Mouse (Mus musculus) thymus, postnatal 25 days (tissue): ENCODE results near the gene Galnt2.

ENCODE experiments used
- DNase-seq: peaks from one replicate; pipeline ENCODE4 v3.0.0; 2022

The Galnt2 gene

GRCm38 (mm10) chr8:124330433-124330832 lies 99.2 kb downstream of the Galnt2 start:
- DNase-seq = no peak

- DNase-seq = no peak
Observed at GRCm38 (mm10) chr8:124331094-124331493, 99.9 kb downstream of the Galnt2 start.

DNA sequence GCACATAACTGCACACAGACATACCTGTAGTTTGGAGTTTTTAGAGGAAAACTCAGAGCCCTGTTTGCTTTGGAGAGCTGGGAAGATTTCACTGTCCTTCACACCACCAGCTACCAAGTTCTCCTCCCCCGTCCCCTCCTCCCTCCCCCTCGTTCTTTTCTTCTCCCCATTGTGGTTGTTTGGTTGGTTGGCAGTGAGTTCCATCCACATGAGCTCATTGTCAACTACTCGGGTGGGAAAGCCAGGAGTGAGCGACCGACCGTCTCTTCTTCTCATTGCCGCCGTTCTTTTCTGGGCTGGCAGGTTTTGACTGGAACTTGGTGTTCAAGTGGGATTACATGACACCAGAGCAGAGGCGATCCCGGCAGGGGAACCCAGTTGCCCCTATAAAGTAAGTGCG lies 100.5 kb downstream of the Galnt2 start:
- no peak for DNase-seq

- DNase-seq = no peak
Observed at GRCm38 (mm10) chr8:124336302-124336701, 105.1 kb downstream of the Galnt2 start.

GRCm38 (mm10) chr8:124339742-124340141 lies 108.6 kb downstream of the Galnt2 start:
- DNase-seq = no peak

- DNase-seq = no peak
Observed at GRCm38 (mm10) chr8:124340360-124341068, 109.3 kb downstream of the Galnt2 start.

- no peak for DNase-seq
Observed at GRCm38 (mm10) chr8:124343151-124343550, 112.0 kb downstream of the Galnt2 start.

- DNase-seq = peak; percentile 39
Observed at GRCm38 (mm10) chr8:124343991-124344390, 112.8 kb downstream of the Galnt2 start.

DNA sequence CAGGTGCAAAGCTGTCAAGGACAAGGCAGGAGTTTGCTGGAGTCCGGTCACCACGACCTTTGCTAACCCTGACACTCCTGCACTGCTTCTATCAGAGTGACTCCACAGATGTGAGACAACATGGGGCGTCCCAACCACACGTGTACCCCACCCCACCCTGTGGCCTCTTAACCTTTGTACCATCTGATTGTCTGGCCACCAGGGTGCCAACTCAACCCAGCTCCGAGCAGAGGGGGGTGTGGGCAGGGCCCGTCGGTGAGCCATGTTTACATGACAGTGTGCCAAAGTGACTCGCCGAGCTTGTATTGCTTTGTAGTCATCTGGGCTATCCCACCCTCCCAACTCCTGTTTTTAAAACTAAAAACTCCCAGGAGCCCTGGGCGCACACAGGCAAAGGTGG lies 113.9 kb downstream of the Galnt2 start:
- no peak for DNase-seq

DNA sequence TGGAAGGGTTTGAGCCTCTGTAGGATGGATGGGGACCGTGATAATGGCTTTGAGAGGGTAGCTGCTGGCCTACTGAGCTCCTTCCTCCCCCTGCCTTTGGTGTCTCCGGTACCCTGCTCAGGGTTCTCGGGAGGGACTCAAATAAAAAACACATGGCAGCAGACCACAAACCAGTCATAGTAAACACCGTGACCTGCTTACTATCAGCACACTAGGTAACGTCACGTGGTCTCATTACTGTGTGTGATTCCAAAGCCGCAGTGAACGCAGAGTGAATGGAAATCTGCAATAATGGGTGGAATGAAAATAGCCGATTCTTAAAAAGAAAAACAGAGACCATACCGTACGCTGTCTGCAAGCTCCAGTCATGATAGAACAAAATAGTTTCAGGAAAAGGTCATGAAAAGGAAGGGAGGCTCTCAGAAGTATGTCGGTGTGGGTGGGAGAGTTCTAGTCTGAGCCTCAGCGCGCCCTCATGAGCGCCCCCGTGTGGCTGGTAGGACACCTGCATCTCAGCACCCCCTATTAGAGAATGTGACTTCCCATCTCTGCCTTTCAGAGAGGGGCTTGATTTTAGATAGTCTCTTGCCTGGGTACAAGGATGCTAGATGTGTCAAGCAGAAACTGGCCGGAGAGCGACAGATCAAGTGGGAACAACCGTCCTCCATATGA lies 115.8 kb downstream of the Galnt2 start:
- peak; percentile 73 for DNase-seq

DNA sequence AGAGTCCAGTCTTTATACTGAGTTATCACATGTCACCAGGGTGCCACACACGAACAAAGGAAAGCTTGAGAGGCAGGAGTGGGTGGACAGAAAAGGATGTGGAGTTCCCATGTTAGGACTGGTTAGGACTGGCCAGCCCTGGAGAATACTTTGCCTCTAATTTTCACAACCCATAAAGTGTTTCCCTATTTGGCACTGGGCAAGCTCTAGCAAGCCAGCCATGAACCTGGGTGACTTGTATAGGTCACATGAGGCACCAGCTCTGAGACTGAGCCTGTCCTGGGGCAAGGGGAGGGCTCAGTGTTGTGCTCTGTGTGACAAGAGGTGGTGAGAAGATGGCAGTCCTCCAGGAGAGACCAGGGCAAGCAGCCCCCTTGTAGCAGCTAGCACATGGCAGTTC lies 116.9 kb downstream of the Galnt2 start:
- DNase-seq = no peak

DNA sequence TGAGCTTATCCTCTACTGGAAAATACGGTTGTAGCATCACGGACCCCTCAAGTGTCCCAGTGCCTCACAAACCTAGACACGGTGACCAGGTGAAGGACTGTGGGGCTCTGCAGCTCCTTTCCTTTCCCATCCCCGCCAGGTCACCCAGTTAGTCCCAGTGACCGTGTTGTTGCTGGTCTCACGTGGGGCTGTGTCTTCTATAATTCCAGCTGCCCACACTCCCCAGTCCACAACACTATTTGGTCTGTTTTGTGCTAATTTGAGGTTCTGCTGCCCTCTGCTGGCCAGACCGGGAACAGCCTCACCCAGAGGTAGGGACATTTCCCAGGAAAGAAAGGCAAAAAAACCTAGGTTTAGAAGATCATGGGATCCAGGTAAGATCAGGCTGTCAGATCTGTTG lies 118.5 kb downstream of the Galnt2 start:
- DNase-seq = peak; percentile 78

DNA sequence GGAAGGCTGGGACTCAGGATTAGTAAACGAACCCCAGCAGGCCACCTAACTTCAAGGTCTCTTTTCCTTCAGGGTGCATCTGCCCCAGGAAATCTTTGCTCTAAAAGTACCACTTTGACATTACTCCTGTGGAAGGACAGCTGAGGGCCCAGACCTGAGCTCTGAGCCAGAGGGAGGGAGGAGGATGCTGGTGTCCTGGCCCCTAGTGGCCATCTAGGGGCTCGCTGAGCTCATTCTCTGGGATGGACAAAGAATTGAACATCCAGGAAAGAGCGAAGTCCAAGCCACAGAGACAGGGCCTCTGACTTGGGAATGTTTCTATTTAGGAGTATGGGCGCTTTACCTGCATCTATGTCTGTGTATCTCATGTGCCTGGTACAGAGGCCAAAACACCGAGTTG lies 120.4 kb downstream of the Galnt2 start:
- no peak for DNase-seq

DNA sequence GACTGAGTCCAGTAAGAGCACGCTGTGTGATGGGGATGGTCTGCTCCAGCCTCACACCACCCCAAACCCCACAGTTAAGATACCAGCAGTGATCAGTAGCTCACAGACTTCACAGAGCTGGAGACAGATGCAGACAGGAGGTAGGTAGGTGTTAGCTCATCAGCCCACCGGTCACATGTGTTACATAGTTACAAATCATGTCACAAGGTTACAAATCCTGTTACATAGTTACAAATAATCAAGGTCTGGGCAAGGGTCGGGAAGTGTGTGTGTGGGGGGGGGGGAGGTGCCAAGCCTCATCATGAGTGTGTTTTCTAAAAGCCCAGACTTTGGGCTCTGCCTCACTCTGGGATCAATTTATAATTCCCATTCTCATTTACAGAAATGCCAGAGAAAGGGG lies 129.7 kb downstream of the Galnt2 start:
- no peak for DNase-seq

DNA sequence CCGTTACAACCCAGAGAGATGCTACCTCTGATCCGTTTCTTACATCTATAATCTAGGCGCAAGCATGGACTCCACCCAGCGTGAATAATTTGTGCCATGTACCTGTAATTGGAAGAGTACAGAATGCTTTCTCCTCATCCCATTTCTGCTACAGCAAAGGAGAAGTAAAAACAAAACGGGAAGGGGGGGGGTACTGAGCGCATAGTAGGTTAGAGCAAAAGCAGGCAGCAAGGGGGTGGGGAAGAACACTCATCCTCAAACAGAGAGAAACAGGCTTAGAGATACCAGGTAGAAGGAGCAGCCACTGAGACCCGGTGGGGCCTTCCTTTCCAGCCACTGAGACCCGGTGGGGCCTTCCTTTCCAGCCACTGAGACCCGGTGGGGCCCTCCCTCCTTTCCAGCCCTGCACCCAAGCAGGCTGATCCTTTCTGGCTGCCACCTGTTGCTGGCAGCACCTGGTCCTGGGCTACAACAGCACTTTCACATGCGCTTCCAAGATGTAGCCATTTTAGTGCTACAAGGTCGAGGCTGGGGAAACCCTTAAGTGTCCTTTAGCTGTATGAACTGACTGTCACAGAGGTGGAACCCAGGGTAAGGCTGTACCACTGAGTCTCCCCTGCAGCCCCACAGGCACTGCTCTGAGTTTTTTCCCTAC lies 130.7 kb downstream of the Galnt2 start:
- no peak for DNase-seq

DNA sequence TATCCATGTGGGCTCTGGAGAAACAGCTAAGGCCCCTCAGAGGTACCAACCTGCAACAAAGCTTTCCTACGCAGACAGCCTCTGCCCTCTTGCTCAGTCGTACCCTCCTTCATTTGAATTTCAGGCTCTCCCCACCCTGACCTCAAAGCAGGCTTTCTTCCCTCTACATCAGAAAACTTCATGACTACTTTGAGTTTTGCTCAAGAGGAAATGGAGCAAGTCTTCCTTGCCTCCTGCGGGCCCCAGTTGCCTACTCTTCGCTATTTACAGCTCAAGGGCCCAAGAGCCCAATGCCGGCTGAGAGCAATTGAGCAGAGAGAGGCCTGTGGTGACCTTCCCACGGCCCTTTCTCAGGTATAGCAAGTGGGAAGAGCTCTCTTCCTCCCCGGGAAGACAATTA lies 131.4 kb downstream of the Galnt2 start:
- no peak for DNase-seq

- DNase-seq = no peak
Observed at GRCm38 (mm10) chr8:124363337-124363736, 132.1 kb downstream of the Galnt2 start.

DNA sequence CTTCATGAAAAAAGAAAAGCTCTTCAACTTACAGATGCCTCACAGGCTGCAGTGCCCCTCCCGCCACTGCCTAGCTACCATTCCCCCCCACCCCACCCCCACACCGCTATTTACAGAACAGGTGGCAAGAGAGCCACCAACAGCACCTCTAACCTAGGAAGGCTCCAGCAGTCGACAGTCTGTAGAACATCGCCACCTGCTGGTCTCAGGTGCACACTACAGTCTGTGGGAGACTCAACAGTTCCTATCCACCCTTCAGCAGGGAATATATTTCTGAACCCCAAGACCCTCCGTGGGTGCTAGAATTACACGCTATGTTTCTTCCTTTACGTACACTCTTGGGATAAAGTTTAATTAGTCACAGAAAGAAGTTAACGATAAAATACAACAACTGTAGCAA lies 137.0 kb downstream of the Galnt2 start:
- peak; percentile 78 for DNase-seq

GRCm38 (mm10) chr8:124370422-124371183 lies 139.4 kb downstream of the Galnt2 start:
- DNase-seq = no peak

DNA sequence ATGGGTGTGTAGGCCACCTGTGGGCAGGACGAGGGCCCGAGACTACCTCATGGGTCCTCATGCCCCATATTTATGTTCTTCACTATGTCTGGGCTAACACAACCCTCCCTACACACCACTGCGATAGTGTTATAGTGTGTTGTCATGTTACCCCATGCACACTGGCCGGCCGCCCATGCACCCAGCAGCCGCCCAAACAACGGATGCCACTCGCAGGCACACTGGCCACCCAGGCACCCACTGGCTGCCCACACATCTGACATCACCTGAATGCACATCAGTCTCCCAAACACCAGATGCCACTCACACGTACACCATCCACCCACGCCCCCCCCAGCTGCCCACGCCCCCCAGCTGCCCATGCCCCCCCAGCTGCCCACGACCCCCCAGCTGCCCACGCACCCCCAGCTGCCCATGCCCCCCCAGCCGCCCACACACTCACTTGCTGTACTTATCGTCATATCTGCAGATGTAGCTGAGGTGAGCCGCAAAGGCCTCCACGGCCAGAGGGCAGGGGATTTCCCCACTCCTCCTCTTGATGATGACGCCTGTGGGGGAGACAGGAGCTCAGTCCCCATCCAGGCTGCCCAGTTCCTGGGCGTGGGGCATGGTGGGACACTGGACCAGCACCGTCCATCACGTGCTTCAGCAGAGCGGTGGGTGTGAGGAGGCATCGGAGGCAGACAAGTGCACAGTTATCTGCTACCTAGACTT lies 140.4 kb downstream of the Galnt2 start:
- no peak for DNase-seq

DNA sequence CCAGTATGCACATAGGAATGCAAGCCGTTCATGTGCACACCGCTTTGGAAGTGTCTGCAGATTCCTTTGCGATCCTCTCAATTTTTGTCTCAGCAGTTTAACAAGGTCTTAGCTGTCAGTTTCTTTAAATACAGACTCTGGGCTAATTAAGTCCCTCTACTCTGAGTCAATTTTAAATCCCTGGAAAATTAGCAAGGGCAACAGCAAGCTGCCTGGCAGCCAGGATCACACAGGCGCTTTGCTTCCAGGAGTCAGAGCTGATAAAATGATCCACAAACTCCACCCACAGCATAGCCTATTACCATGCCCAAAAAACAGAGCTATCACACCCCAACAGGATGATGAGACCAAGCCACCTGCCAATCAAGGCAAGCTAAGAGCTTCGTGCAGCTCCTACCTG lies 142.6 kb downstream of the Galnt2 start:
- no peak for DNase-seq

DNA sequence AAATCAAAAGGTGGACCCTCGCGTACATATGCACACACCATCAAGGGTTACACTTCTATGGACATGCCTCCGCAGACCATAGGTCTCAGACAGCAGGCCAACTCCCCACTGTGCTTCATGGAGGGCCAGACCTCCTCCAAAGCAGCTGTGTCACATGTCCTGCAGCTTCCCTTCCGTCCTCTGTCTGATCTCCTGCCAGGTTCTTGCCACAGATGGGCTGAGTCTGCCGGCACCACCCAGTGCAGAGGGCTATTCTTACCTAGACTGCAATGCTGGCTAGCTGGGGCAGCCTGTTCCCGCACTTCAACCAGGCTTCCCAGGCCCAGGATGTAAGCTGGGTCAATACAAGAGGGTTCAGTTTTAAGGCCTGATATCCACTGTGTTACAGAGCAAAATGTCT lies 144.0 kb downstream of the Galnt2 start:
- no peak for DNase-seq

DNA sequence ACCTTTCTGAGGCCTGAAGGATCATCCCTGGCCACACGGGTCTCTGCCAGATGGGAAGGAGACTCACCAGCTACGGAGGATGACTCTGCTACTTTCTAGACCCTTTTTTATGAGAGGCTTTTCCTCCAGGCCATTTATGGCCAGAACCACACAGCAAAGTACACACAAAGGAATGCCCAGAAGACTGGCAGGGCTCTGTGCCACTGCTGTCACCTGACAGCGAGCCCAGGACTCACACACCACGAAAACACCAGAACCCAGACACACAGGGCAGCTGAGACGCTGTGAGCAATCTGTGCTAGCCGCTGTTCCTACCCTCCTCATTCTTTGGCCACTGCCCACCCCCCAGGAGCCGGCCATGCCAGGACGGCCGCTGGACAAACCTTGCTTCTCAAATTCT lies 144.5 kb downstream of the Galnt2 start:
- DNase-seq = no peak
